Mouse (Mus musculus) liver, adult (tissue): ENCODE measurements around the gene Eed.

Source experiments
- GATA4 ChIP-seq: IDR thresholded peaks from 2 replicates; pipeline ENCODE4 v1.6.1; 2014; ENCODE audit warnings: mild to moderate bottlenecking, low read length; ENCODE audit not compliant: insufficient replicate concordance

Gene Eed

DNA sequence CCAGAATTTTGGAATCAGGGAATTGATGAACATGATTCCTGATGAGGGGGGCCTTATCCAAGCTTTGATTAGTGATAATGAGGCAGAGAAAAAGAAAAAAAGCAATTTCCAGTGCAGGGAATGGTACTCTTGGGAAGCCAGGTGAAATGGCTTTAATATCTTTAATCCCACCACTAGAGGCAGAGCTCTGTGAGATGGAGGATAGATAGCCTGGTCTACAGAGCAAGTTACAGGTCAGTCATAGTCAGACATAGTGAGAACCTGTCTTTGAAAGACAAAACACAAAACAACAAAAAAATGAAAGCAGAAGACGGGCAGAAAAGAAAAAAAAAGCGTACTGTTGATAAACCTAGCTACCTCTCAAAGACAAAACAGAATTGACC, 17.8 kb upstream of the Eed start:
- no peak for TF ChIP-seq GATA4

DNA sequence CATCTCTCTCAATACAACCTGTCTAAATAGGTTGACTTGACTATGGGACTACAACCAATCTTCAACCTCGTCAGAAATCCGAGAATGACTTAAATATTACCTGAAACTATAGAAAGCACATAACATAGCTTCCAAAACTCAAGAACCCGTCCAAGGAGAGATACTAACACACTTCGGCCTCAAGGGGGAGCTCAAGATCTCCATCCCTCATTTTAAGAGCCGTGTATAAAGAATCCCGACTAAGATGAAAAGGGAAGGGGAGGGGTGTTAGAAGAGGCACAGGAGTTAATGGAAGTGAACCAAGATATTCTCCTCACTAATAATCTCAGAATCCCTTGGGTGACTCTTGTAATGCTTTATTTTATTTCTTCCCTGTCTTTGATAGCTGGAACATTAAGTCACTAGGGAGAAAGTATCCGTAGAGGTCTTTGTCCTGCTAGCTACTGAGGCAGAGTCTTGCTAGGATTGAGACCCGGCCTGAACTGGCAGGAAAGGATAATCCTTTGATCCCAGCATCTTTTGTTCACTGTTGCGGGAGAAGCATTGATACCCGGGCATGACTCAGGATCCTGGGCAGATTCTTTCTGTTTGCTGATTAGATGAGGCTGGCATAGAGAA, 17.3 kb upstream of the Eed start:
- TF ChIP-seq GATA4, result no peak

DNA sequence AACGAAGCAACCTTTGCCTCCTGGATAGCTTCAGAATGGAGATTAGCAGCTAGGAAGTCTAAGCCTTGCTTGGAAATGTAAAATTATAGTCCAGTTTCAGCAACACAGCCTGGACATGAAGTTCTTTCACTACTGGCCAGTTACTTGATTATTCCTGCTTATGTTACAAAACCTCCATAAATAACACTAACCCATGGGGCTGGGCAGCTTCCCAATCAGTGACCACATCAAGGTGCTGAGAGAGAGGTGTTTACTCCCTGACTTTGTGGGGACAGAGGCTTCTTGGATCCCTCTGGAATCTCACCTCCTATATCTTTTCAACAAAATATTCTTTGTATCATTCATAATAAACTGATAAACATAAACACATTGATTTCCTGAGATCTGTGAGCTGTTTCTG, 12.3 kb upstream of the Eed start:
- TF ChIP-seq GATA4, result no peak

DNA sequence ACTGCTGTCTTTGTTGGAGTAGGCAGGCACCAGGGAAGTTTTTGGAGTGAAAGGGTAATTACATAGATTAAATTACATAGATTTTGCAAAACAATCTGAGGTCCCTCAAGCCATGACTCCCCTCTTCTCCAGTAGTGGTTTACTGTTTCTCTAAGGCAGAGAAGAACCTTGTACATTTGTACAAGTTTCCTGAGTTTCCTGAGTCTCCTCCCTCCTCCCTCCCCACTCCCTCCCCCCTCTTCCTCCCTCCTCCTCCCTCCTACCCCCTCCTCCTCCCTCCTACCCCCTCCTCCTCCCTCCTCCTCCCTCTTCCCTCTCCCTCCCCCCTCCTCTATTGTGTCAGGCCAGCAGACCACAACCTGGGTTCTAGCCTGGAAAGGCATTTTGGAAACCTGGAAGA, 3.6 kb upstream of the Eed start:
- TF ChIP-seq GATA4, result no peak

DNA sequence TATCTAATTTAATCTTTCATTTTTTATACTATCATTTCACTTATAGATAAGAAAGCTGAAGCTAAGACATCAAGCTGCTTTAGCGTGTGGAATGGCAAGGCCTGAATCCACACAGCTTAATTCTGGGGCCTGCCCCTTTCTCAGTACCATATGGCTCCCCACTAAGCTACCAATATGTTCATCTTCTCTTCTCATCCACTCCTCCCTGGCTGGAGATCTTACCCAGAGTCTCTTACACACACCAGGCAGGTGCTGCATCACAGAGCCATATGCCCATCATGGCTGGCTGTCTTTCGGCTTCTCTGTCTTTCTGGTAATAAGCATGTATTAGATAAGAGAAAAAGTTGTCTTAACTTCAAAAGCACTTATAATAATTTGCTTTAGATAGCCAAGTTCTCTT, 2.7 kb upstream of the Eed start:
- no peak for TF ChIP-seq GATA4

DNA sequence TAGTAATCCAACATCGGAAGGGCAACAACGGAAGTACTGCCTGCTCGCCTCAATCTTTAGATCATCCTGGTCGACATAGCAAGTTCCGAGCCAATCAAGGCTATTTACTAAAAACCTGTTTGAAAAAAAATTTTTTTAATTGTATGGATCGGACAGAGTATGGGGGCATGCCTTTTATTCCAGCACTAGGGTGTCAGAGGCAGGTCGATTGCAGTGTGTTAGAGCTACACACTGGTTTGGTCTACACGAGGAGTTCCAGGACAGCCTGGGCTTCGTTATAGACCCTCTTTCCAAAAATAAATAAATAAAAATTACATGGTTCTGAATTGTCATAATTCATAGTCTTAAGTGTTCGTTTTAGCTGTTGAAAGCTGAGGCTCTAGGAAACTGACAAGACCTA, 774 bp upstream of the Eed start:
- no peak for TF ChIP-seq GATA4

DNA sequence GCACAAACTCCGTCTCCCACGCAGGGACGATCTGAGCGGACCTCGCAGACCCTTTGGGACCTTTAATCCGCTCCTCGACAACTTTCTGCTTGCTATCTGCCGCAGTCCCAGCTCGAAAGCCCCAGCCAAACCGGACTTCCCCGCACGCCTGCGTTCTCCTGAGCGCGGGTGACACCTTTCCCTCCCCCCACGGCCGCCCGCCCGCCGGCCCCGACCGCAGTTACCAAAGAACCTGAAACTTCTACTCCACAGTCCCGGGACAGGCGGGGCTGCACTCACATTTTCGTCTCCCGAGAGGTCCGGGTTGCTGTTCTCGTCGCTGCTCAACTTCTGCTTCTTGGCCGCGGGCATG, 674 bp downstream of the Eed start:
- TF ChIP-seq GATA4, result no peak

DNA sequence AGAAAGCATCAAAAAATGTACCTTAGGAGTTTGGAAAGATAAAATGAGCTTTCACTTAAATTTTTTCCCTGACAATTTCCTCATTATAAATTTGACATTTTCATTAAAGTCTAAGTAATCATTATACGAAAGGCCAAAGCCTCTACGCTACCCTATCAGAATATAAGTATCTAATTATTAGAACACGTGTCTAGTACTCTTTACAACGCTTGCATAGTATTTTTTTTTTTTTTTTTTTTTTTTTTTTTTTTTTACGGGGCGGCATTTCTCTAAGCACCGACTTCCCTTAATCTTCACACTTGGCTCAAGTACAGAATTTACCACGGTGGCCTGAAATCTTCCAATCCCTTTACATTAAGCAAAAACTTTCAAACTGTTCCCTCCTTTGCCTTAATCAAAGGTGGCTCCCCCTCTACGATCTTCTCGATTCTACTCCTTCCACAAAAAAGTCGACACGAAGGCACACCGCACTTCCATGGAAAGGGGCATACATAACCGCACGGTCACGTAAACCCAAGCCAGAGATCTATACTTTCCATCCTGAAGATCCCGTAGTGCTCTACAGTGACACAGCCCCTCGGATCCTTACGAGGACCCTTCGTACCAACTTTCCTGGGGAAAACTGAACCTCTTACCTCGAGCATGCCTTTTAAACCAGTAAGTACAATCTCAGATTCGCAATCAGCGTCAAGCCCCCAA, 1.2 kb downstream of the Eed start:
- TF ChIP-seq GATA4, result no peak

DNA sequence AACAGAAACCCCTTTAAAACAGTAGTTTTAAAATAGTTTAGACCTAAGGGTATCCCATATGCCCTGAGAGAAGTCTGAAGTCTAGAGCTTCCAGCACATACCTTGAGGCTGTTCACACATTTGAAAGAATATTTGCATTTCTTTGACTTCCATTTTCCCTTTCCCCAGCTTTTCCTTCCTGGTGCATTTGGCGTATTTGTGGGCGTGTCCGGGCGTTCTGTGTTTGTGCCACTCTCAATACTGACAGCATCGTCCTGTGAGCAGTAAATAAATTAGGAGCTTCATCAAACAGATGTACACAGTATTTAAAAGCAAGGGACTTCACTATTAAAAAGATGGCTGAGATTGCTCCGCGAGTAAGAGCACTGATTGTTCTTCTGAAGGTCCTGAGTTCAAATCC, 4.0 kb downstream of the Eed start:
- TF ChIP-seq GATA4, result no peak

DNA sequence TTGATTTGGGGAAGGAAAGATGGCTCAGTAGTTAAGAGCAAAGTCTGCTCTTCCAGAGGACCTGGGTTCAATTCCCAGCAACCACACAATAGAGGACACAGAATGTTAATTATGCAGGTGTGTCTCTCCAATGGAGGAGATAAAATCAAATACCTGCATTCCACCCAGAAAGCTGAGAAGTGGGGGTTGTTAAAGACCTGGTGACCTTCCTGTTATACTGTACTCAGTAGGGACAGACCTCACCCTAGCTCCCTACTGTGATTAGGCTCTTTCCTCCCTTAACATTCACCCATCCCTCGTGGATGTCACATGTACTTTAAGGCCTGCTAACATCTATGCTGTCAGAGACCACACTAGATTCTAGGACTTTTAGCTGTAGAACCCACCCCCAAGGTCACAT, 5.2 kb downstream of the Eed start:
- no peak for TF ChIP-seq GATA4

DNA sequence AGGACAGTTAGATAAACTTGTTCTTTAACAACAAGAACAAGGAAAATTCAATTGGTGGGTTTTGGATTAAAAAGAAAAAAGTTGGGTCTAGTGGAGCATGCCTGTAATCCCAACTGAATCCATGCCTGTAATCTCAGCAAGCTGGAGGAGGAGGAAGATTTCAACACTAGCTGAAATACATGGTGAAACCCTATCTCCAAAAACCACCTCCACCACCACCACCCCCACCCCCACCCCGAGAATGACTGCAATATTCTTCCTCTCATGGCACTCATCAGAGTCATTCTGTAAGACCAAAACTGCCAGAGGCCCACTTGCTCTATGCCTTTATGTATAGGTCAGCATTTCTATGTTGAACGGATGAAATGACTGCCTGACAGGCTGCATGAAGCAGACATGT, 13.5 kb downstream of the Eed start:
- TF ChIP-seq GATA4, result no peak

DNA sequence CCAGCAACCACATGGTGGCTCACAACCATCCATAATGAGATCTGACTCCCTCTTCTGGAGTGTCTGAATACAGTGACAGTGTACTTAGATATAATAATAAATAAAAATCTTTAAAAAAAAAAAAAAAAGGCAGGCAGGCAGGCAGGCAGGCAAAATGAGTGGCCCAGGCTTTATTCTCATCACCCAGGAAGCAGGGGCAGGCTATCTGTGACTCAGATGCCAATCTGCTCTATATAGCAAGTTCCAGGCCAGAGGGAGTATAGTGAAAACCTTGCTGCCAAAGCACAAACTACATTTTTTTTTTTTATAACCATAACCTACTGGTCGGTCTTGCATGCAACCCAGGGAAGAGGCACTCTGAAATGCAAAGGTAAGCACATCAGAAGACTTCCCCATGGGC, 14.0 kb downstream of the Eed start:
- TF ChIP-seq GATA4, result no peak

DNA sequence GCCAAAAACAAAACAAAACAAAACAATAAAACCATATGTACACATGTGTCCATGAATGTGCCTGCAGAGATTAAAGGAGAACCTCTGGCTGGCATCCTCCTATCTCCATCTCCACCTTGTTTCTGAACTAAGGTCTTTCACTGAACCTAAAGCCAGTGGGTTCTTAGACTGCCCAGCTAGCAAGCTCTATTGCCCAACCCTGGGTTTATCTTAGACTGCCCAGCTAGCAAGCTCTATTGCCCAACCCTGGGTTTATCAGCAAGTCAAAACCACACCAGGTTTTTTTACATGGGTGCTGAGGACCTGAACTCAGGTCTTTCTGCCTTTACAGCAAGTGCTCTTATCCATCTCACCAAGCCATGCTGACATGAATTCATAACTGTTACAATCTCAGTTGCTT, 17.6 kb downstream of the Eed start:
- no peak for TF ChIP-seq GATA4

DNA sequence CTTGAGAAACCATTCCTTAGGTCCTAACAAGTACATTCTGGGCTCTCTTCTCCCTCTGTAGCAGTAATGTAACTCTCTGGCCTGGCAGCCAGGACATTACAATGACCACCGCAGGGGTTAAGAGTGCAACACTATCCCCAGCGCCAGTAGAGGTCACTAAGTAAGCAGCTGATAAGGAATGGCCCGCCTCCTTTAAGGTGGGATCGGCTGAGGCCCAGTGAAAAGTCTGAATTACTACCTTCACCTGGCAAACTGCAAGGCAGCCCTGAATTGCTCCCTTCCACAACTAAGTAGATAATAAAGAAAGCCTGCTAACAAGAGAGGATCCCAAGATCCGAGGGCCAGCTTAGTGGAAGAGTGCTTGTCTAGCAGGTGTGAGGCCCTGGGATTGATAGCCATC, 23.5 kb downstream of the Eed start:
- TF ChIP-seq GATA4, result no peak

DNA sequence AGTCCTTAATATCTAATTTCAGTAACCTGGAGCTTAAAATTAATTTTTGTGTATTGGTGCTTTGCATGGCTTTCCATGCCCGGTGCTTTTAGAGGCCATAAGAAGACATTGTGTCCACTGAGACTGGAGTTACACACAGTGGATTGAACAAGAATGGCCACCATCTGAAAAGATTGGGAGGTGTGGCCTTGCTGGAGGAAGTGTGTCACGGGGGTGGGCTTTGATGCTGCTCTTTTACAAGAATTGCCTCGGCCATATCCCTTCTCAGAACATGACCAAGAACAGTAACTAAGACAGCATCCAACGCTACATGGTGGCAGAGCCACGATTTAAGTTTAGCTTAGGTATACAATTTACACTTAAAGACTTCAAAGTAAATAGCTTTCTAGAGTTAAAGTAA, 26.5 kb downstream of the Eed start:
- no peak for TF ChIP-seq GATA4

DNA sequence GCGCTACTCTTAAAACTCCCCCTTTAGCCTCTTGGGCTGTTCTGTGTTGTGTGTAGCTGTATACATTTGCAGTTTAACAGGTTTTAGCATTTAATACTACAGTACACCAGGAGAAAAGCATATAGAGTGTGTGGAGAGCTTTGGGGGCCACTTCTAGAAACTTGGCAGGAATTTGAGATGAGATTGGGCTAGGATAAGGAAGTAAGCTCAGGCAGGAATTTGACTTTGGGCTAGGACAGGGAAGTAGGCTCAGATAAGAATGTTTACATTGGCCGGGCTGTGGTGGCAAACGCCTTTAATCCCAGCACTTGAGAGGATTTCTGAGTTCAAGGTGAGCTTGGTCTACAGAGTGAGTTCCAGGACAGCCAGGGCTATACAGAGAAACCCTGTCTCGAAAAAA, 31.4 kb downstream of the Eed start:
- TF ChIP-seq GATA4, result no peak

DNA sequence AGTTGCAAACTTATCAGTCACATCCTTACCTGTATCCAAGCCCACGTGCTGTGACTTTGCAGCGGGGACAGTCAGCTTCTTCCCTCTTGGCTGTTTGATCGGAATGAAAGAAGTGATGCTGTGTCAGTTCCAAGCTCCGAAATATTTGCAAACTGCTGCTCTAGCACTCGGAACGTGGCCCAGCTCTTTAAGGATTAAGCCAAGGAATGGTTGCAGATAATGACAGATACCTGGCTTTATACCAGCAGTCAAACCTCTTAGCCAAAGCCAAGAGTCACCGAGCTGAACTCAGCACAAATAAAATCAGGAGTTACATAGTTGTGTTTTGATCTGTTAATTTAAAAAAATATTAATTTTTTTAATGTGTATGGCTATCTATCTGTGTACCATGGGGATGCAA, 32.8 kb downstream of the Eed start:
- TF ChIP-seq GATA4, result no peak
